Mouse (Mus musculus) hindbrain, embryonic 10.5 days (tissue): ENCODE measurements at regions not wholly inside any gene's neighbourhood (a gene's known extent, or its start where the extent isn't known, plus 50 kb on each side); places are given as distances from the start of the nearest gene placed in this dataset.

Source experiments
- DNase-seq: peaks from one replicate; pipeline ENCODE4 v3.0.0-alpha.2; 2017; ENCODE audit warnings: low spot score
- H3K27ac ChIP-seq: fragments of 300-500 bp; sonication (generic); 2 replicates; pipeline ENCODE4 v1.5.1; 2016; ENCODE audit warnings: mild to moderate bottlenecking, moderate library complexity
- H3K27me3 ChIP-seq: fragments of 300-500 bp; sonication (generic); 2 replicates; pipeline ENCODE4 v1.6.1; 2016; ENCODE audit warnings: mild to moderate bottlenecking; ENCODE audit not compliant: poor library complexity, insufficient read depth, severe bottlenecking
- H3K36me3 ChIP-seq: fragments of 300-500 bp; sonication (generic); 2 replicates; pipeline ENCODE4 v1.6.1; 2016; ENCODE audit warnings: mild to moderate bottlenecking, moderate library complexity
- H3K4me1 ChIP-seq: fragments of 300-500 bp; sonication (generic); replicated peaks from 2 replicates; pipeline ENCODE4 v1.6.1; 2016; ENCODE audit warnings: mild to moderate bottlenecking
- H3K4me3 ChIP-seq: fragments of 300-500 bp; sonication (generic); 2 replicates; pipeline ENCODE4 v1.5.1; 2016; ENCODE audit warnings: mild to moderate bottlenecking, moderate library complexity
- H3K9me3 ChIP-seq: fragments of 300-500 bp; sonication (generic); 2 replicates; pipeline ENCODE4 v1.6.1; 2016; ENCODE audit warnings: mild to moderate bottlenecking, moderate library complexity
- WGBS: fragments of 180-500 bp; shearing (Covaris S2); methylation state at CpG from one replicate; pipeline ENCODE4 v1.1.7; 2016; 5-methylcytosine and 5-hydroxymethylcytosine counted together

- Histone ChIP-seq H3K4me1 (no peaks in the 10 kb centered on the region), H3K27me3 (no peaks in the 10 kb centered on the region), H3K4me3 (no peak overlapping the region), H3K36me3 (no peaks in the 10 kb centered on the region), H3K9me3 (no peaks in the 10 kb centered on the region), H3K27ac (no peak overlapping the region)
- WGBS: 49% methylated on average over 11 of the region's 11 CpGs
- no peak for DNase-seq
Observed at GRCm38 (mm10) chr6:18688652-18689348, 159.6 kb upstream of the Lsm8 start.

GRCm38 (mm10) chr6:18697536-18697935, 150.8 kb upstream of the Lsm8 start:
- Histone ChIP-seq H3K9me3 (no peaks in the 10 kb centered on the region), H3K27me3 (no peaks in the 10 kb centered on the region), H3K4me3 (no peak overlapping the region), H3K27ac (no peak overlapping the region), H3K36me3 (no peaks in the 10 kb centered on the region), H3K4me1 (peaks cover 7% of the 10 kb centered on the region; the same call in 1 of the 2 replicates)
- 85% methylated on average over 5 of the region's 5 CpGs for WGBS
- no peak for DNase-seq

- Histone ChIP-seq H3K27ac (no peak overlapping the region), H3K27me3 (no peaks in the 10 kb centered on the region), H3K9me3 (no peaks in the 10 kb centered on the region), H3K36me3 (no peaks in the 10 kb centered on the region), H3K4me1 (peaks cover 7% of the 10 kb centered on the region; the same call in 1 of the 2 replicates), H3K4me3 (no peak overlapping the region)
- peak; percentile 6 for DNase-seq
- WGBS: 54% methylated on average over 4 of the region's 4 CpGs
Observed at GRCm38 (mm10) chr6:18698989-18699728, 149.2 kb upstream of the Lsm8 start.

GRCm38 (mm10) chr6:18699729-18700386, 148.5 kb upstream of the Lsm8 start:
- Histone ChIP-seq H3K9me3 (no peaks in the 10 kb centered on the region), H3K36me3 (no peaks in the 10 kb centered on the region), H3K4me1 (peaks cover 7% of the 10 kb centered on the region; the same call in 1 of the 2 replicates), H3K27ac (no peak overlapping the region), H3K27me3 (no peaks in the 10 kb centered on the region), H3K4me3 (no peak overlapping the region)
- DNase-seq: peak; percentile 27
- WGBS: 18% methylated on average over 12 of the region's 12 CpGs

GRCm38 (mm10) chr6:18710763-18711162, 137.6 kb upstream of the Lsm8 start:
- no peak for DNase-seq
- Histone ChIP-seq H3K27ac (no peak overlapping the region), H3K4me1 (no peaks in the 10 kb centered on the region), H3K36me3 (no peaks in the 10 kb centered on the region), H3K4me3 (no peak overlapping the region), H3K9me3 (no peaks in the 10 kb centered on the region), H3K27me3 (no peaks in the 10 kb centered on the region)
- WGBS: 74% methylated on average over 1 of the region's 1 CpGs

- Histone ChIP-seq H3K27ac (no peak overlapping the region), H3K9me3 (no peaks in the 10 kb centered on the region), H3K27me3 (no peaks in the 10 kb centered on the region), H3K4me3 (no peak overlapping the region), H3K4me1 (no peaks in the 10 kb centered on the region), H3K36me3 (no peaks in the 10 kb centered on the region)
- 68% methylated on average over 2 of the region's 2 CpGs for WGBS
- DNase-seq: no peak
Observed at GRCm38 (mm10) chr6:18748859-18749258, 99.5 kb upstream of the Lsm8 start.

- Histone ChIP-seq H3K27ac (no peak overlapping the region), H3K4me1 (no peaks in the 10 kb centered on the region), H3K9me3 (no peaks in the 10 kb centered on the region), H3K36me3 (no peaks in the 10 kb centered on the region), H3K27me3 (no peaks in the 10 kb centered on the region), H3K4me3 (no peak overlapping the region)
- 95% methylated on average over 2 of the region's 2 CpGs for WGBS
- no peak for DNase-seq
Observed at GRCm38 (mm10) chr6:18764536-18764935, 83.8 kb upstream of the Lsm8 start.

- no peak for DNase-seq
- Histone ChIP-seq H3K4me3 (no peak overlapping the region), H3K9me3 (no peaks in the 10 kb centered on the region), H3K27me3 (no peaks in the 10 kb centered on the region), H3K4me1 (peaks cover 4% of the 10 kb centered on the region; the same call in 1 of the 2 replicates), H3K36me3 (no peaks in the 10 kb centered on the region), H3K27ac (peak overlapping the region; percentile 66; the same call in 1 of the 2 replicates)
- 76% methylated on average over 4 of the region's 4 CpGs for WGBS
Observed at GRCm38 (mm10) chr6:18795390-18795789, 53.0 kb upstream of the Lsm8 start.

- DNase-seq: no peak
- Histone ChIP-seq H3K27ac (0 out of 2 replicates have a peak overlapping the region, but pooled peaks have one; percentile 66), H3K27me3 (no peaks in the 10 kb centered on the region), H3K4me1 (peaks cover 4% of the 10 kb centered on the region; the same call in 1 of the 2 replicates), H3K4me3 (no peak overlapping the region), H3K9me3 (no peaks in the 10 kb centered on the region), H3K36me3 (no peaks in the 10 kb centered on the region)
- WGBS: 48% methylated on average over 1 of the region's 1 CpGs
Observed at GRCm38 (mm10) chr6:18795847-18796246, 52.5 kb upstream of the Lsm8 start.

GRCm38 (mm10) chr6:18796540-18796939, 51.8 kb upstream of the Lsm8 start:
- no peaks in the 10 kb centered on the region for H3K9me3 ChIP-seq
- H3K27me3 ChIP-seq: no peaks in the 10 kb centered on the region
- no peaks in the 10 kb centered on the region for H3K36me3 ChIP-seq
- DNase-seq: no peak
- no peak overlapping the region for H3K4me3 ChIP-seq
- H3K4me1 ChIP-seq: peaks cover 4% of the 10 kb centered on the region; the same call in 1 of the 2 replicates
- H3K27ac ChIP-seq: no peak overlapping the region
